Mouse (Mus musculus) intestine, postnatal 0 days (tissue): ENCODE measurements around the gene Decr2. TPM values are rescaled to one million over a fixed set of nuclear protein-coding genes. Genes with fewer than 3 reads are reported as not detected.

Experiments used
- ATAC-seq: fragments of 200-750 bp; cut with Nextera tagmentation; 2 replicates; pipeline ENCODE4 v1.8.0; 2017; ENCODE audit warnings: mild to moderate bottlenecking, moderate TSS enrichment, moderate library complexity
- H3K27ac ChIP-seq: fragments of 300-500 bp; sonication (generic); 2 replicates; pipeline ENCODE4 v1.5.1; 2014; ENCODE audit warnings: mild to moderate bottlenecking, low read depth, low read length, moderate library complexity
- H3K27me3 ChIP-seq: fragments of 300-500 bp; sonication (generic); replicated peaks from 2 replicates; pipeline ENCODE4 v1.6.1; 2014; ENCODE audit warnings: low read length, mixed read lengths; ENCODE audit not compliant: control insufficient read depth, insufficient read depth
- H3K36me3 ChIP-seq: fragments of 300-500 bp; sonication (generic); 2 replicates; pipeline ENCODE4 v1.6.1; 2014; ENCODE audit warnings: mild to moderate bottlenecking, moderate library complexity; ENCODE audit not compliant: control insufficient read depth, insufficient read depth
- H3K4me1 ChIP-seq: fragments of 300-500 bp; sonication (generic); replicated peaks from 2 replicates; pipeline ENCODE4 v1.6.1; 2014; ENCODE audit warnings: antibody characterized with exemption, low read length, mixed read lengths; ENCODE audit not compliant: control insufficient read depth, insufficient read depth
- H3K4me2 ChIP-seq: fragments of 300-500 bp; sonication (generic); replicated peaks from 2 replicates; pipeline ENCODE4 v1.6.1; 2014; ENCODE audit warnings: low read depth, mild to moderate bottlenecking, moderate library complexity
- H3K4me3 ChIP-seq: fragments of 300-500 bp; sonication (generic); 2 replicates; pipeline ENCODE4 v1.5.1; 2014; ENCODE audit warnings: low read depth, low read length
- H3K9ac ChIP-seq: fragments of 300-500 bp; sonication (generic); 2 replicates; pipeline ENCODE4 v1.6.1; 2014; ENCODE audit warnings: mild to moderate bottlenecking, low read depth, low read length
- H3K9me3 ChIP-seq: fragments of 300-500 bp; sonication (generic); 2 replicates; pipeline ENCODE4 v1.6.1; 2016; ENCODE audit warnings: mixed run types; ENCODE audit not compliant: control insufficient read depth
- CTCF ChIP-seq: sonication (generic); IDR thresholded peaks from 2 replicates; pipeline ENCODE4 v1.5.1; 2016; ENCODE audit warnings: low read depth, mild to moderate bottlenecking, control low read depth, antibody characterized with exemption, moderate library complexity
- WGBS: fragments of 180-500 bp; shearing (Covaris S2); extraction: QIAGEN DNeasy Blood & Tissue Kit; methylation state at CpG from one replicate; pipeline ENCODE4 v1.1.7; 2014; 5-methylcytosine and 5-hydroxymethylcytosine counted together
- polyA plus RNA-seq: library from polyadenylated mRNA; unstranded; fragments of >200 nt; fragmentation: Nextera tagmentation; extraction: Ambion mirVana; gene quantifications from 2 replicates; pipeline ENCODE4 v1.2.1, GENCODE M21; 2015

Gene Decr2
- polyA plus RNA-seq, 1 experiment from 2014 or later, result 37.4 TPM

DNA sequence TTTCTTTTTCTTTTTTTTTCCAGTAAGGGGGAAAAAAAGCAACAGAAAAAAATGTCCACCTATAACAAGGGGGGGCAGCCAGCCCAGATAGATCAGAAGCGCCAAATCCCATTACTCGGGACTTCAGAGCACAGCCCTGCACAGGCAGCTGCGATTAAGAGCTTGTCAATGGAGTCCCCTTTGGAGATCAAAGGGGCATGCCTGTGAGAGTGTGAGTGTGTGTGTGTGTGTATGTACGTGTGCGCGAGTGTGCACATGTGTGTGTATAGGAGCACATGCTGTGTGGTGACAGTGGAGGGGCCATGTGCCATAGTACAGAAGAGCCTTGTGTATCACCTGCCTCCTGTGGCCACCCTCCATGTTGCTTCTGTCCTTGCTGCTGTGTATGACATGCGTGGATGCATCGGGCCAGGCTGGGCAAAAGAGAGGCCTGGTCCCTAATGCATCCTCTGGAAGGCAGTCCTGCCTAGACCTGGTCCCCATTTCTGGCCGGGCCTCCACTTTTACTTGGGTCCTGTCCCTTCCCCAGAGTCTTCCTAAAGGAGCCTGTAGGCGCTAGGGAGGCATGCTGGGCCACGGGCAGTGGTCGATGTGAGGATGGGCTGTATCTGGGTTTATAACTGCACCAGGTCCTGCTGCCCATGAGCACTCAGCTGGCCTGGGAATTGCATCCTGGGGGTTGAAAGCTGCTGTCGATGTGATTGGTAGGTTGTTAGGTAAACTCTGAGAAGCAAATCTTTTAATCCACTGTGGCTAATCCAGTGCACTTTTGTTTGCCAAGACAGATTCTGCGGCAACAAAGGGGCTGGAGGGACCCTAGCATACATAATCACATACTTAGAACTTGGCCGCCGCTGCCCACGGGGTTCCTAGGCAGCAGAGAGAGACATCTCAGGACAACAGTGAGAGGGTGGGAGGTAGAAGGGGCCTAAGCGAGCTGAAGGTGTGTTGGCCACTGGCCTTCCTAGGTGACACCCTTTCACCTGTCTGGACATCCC lies 42.0 kb upstream of the Decr2 start:
- H3K9me3 ChIP-seq, result no peaks in the 10 kb centered on the region
- no peak for TF ChIP-seq CTCF
- no peaks in the 10 kb centered on the region for H3K4me1 ChIP-seq
- ATAC-seq, result no peak
- H3K36me3 ChIP-seq, result peaks cover 31% of the 10 kb centered on the region
- H3K27ac ChIP-seq, result no peak overlapping the region
- H3K27me3 ChIP-seq, result no peaks in the 10 kb centered on the region
- H3K9ac ChIP-seq, result no peak overlapping the region
- H3K4me2 ChIP-seq, result no peak overlapping the region
- H3K4me3 ChIP-seq, result no peak overlapping the region
- 86% methylated on average over 18 of the region's 18 CpGs for WGBS

DNA sequence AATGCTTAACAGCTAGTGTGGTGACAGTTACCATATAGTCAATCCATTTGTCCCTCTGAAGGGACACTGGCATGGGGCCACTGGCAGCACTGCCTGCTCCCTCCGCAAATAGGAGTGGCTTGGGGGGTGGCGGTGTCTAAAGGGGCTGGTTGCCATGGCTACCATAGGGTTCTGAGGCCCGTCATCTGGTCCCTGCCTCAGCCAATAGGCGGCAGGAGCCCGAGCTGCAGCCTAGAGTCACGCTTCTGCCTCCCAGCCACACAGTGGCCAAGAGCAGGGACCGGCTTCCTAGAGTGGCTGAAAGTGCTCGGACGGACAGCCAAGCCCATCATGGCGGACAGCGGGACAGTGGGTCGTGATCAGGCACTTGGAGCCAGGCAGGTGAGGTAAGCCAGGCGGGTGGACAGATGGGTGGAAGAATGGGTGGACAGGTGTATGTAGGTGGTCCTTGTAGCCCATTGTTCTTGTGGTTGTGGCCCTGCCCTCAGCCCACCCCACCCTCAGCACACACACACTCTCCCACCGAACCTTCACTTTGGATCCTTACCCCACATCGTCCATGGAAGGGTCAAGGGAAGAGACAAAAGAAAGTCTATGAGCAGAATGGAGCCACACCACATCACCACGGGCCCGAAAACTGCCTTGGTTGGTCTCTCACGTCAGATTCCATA lies 41.1 kb upstream of the Decr2 start:
- WGBS, result 87% methylated on average over 18 of the region's 18 CpGs

DNA sequence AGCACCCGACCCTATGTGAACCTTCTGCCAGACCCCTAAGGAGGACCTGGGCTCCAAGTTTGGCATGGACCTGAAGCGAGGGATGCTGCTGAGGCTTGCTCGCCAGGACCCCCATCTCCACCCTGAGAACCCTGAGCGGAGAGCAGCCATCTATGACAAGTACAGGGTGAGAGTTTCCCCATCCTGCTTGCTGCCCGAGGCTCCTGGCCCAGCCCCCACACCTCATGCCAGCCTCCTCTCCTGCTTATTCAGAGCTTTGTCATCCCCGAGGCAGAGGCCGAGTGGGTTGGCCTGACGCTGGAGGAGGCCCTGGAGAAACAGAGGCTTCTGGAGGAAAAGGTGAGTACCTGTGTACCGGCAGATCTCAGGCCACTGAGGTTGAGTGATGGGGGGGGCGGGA lies 35.1 kb upstream of the Decr2 start:
- 91% methylated on average over 10 of the region's 10 CpGs for WGBS
- H3K4me2 ChIP-seq, result no peak overlapping the region
- TF ChIP-seq CTCF, result no peak

More for the DNA sequence above, 41.1 kb upstream of the Decr2 start:
- Histone ChIP-seq H3K9ac (no peak overlapping the region), H3K27ac (no peak overlapping the region), H3K4me2 (no peak overlapping the region), H3K36me3 (peaks cover 41% of the 10 kb centered on the region), H3K27me3 (no peaks in the 10 kb centered on the region), H3K4me3 (no peak overlapping the region), H3K9me3 (no peaks in the 10 kb centered on the region), H3K4me1 (no peaks in the 10 kb centered on the region)
- TF ChIP-seq CTCF, result no peak
- ATAC-seq, result no peak

DNA sequence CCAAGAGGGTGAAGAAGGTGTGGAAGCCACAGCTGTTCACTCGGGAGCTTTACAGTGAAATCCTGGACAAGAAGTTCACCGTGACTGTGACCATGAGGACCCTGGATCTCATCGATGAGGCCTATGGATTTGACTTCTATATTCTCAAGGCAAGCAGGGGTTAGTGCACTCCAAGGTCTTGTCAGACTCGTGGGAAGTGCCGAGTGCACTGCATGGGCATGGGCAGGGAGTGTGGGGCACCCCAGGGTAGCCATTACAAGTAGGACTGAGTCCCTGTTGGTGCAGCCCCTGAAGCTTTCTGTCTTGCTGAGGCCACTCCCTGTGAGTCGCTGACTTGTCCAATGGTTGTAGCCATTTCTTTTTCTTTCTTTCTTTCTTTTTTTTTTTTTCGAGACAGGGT lies 34.4 kb upstream of the Decr2 start:
- WGBS, result 71% methylated on average over 7 of the region's 7 CpGs
- no peaks in the 10 kb centered on the region for H3K9me3 ChIP-seq
- H3K36me3 ChIP-seq, result peaks cover 41% of the 10 kb centered on the region
- no peak for ATAC-seq
- H3K4me2 ChIP-seq, result peak overlapping the region; percentile 75
- H3K27ac ChIP-seq, result no peak overlapping the region
- peak overlapping the region; percentile 69 for H3K4me3 ChIP-seq
- H3K27me3 ChIP-seq, result no peaks in the 10 kb centered on the region
- H3K9ac ChIP-seq, result peak overlapping the region; percentile 61
- peaks cover 6% of the 10 kb centered on the region; the same call in 1 of the 2 replicates for H3K4me1 ChIP-seq
- no peak for TF ChIP-seq CTCF

More for the DNA sequence above, 35.1 kb upstream of the Decr2 start:
- Histone ChIP-seq H3K36me3 (peaks cover 46% of the 10 kb centered on the region), H3K27ac (no peak overlapping the region; the same call in 1 of the 2 replicates), H3K27me3 (no peaks in the 10 kb centered on the region), H3K9ac (no peak overlapping the region), H3K4me3 (no peak overlapping the region), H3K4me1 (peaks cover 2% of the 10 kb centered on the region; the same call in 1 of the 2 replicates), H3K9me3 (no peaks in the 10 kb centered on the region)
- no peak for ATAC-seq

DNA sequence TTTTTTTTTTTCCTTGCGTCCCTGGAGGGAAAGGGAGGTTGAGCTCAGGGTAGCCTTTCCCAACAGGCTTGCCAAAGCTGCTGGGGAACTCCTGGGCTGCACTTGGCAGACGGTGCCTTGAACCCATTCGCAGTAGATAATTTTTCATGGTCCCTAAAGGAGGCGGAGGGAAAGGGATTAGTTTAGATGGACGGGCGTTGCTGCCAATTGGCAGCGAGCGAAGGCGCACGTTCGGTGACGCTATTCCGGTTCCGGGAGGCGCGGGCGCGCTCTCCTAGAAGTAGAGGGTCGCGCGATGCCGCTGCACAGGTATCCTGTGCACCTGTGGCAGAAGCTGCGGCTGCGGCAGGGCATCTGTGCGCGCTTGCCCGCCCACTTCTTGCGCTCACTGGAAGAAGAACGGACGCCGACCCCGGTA lies 33.1 kb upstream of the Decr2 start, which contains the start of gene Mrpl28:
Mrpl28 (plus strand) TSS at position 234 of the 418 bp plus-strand sequence.
- no peaks in the 10 kb centered on the region for H3K9me3 ChIP-seq
- H3K27ac ChIP-seq, result peak within 1 kb of the TSS; percentile 2
- H3K4me3 ChIP-seq, result peak within 1 kb of the TSS; percentile 69
- peaks cover 6% of the 10 kb centered on the region; the same call in 1 of the 2 replicates for H3K4me1 ChIP-seq
- peaks cover 29% of the 10 kb centered on the region for H3K36me3 ChIP-seq
- peak within 1 kb of the TSS; percentile 61 for H3K9ac ChIP-seq
- H3K27me3 ChIP-seq, result no peaks in the 10 kb centered on the region
- H3K4me2 ChIP-seq, result peak within 1 kb of the TSS; percentile 75
- TF ChIP-seq CTCF, result no peak
- ATAC-seq, result peak; percentile 74
- under 1% methylated on average over 32 of the region's 32 CpGs for WGBS
